Mouse (Mus musculus) heart, embryonic 14.5 days (tissue): ENCODE measurements around the gene Flt3l. TPM values are rescaled to one million over a fixed set of nuclear protein-coding genes. Genes with fewer than 3 reads are reported as not detected.

Experiments used
- ATAC-seq: fragments of 200-750 bp; cut with Nextera tagmentation; 2 replicates; pipeline ENCODE4 v1.8.0; 2017; ENCODE audit warnings: low read depth, moderate TSS enrichment; ENCODE audit not compliant: insufficient number of reproducible peaks, insufficient read depth, low FRiP score
- H3K27ac ChIP-seq, 2 experiments: fragments of 200-500 bp in 1 of 2; fragments of 300-500 bp in 1 of 2; sonication (generic) in 1 of 2; replicated peaks in 1 of 2; 2 replicates each; pipeline ENCODE4 v1.5.1; 2012 to 2014; ENCODE audit warnings: low read depth in 2 of 2, low read length in 2 of 2, control low read depth in 1 of 2, mild to moderate bottlenecking in 1 of 2, mixed read lengths in 1 of 2; ENCODE audit not compliant: control insufficient read depth in 1 of 2, insufficient read depth in 1 of 2
- H3K27me3 ChIP-seq: fragments of 300-500 bp; sonication (generic); 2 replicates; pipeline ENCODE4 v1.6.1; 2014; ENCODE audit warnings: mild to moderate bottlenecking, low read length, control low read depth; ENCODE audit not compliant: control insufficient read depth, insufficient read depth
- H3K36me3 ChIP-seq: fragments of 300-500 bp; sonication (generic); 2 replicates; pipeline ENCODE4 v1.6.1; 2014; ENCODE audit warnings: mild to moderate bottlenecking, control low read depth, low read length, mixed read lengths; ENCODE audit not compliant: control insufficient read depth, insufficient read depth
- H3K4me1 ChIP-seq, 2 experiments: fragments of 200-500 bp in 1 of 2; fragments of 300-500 bp in 1 of 2; sonication (generic) in 1 of 2; 2 replicates each; pipeline ENCODE4 v1.6.1; 2012 to 2014; ENCODE audit warnings: low read length in 2 of 2, control low read depth in 1 of 2, mixed read lengths in 1 of 2; ENCODE audit not compliant: control insufficient read depth in 2 of 2, insufficient read depth in 2 of 2
- H3K4me2 ChIP-seq: fragments of 300-500 bp; sonication (generic); 2 replicates; pipeline ENCODE4 v1.6.1; 2014; ENCODE audit warnings: mild to moderate bottlenecking, low read length
- H3K4me3 ChIP-seq, 2 experiments: fragments of 200-500 bp in 1 of 2; fragments of 300-500 bp in 1 of 2; sonication (generic) in 1 of 2; 2 replicates each; pipeline ENCODE4 v1.5.1; 2012 to 2014; ENCODE audit warnings: low read length in 2 of 2, mild to moderate bottlenecking in 2 of 2, control low read depth in 1 of 2, low read depth in 1 of 2, moderate library complexity in 1 of 2; ENCODE audit not compliant: control insufficient read depth in 1 of 2, insufficient read depth in 1 of 2
- H3K9ac ChIP-seq: fragments of 300-500 bp; sonication (generic); 2 replicates; pipeline ENCODE4 v1.6.1; 2014; ENCODE audit warnings: mild to moderate bottlenecking, low read length
- H3K9me3 ChIP-seq: fragments of 300-500 bp; sonication (generic); 2 replicates; pipeline ENCODE4 v1.6.1; 2016; ENCODE audit warnings: low read length, control low read depth; ENCODE audit not compliant: control insufficient read depth
- WGBS: fragments of 180-500 bp; shearing (Covaris S2); extraction: QIAGEN DNeasy Blood & Tissue Kit; methylation state at CpG from one replicate; pipeline ENCODE4 v1.1.7; 2014; 5-methylcytosine and 5-hydroxymethylcytosine counted together
- polyA plus RNA-seq: library from polyadenylated mRNA; unstranded; fragments of >200 nt; fragmentation: Nextera tagmentation; extraction: Ambion mirVana; gene quantifications from 2 replicates; pipeline ENCODE4 v1.2.1, GENCODE M21; 2014

Flt3l gene
- polyA plus RNA-seq, 1 experiment from 2014 or later: 1.3 TPM

DNA sequence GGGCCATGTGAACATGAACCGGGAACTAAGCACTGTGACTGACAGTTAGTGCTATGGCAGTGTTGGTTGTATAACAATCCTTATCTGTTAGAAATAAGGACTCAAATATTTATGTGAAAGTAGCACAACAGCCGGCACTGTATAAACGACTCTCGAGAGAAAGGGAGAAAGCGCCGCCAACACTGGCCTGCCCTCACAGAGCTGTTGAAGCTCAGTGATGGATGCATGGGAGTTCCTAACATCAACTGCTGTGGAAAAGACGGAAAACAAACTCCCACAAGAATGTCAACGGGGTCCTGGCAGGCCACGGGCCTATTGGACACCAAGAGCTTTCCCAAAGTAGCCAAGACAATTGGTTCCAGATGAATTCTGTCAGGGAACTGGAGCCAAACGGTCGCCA, 15.1 kb upstream of the Flt3l start:
- Histone ChIP-seq H3K4me3 (no peak overlapping the region), H3K27ac (no peak overlapping the region), H3K9me3 (no peaks in the 10 kb centered on the region), H3K36me3 (peaks cover 17% of the 10 kb centered on the region), H3K4me1 (peaks cover 4 to 9% of the 10 kb centered on the region in 2 experiments; a peak in 2 of 4 replicates), H3K9ac (no peak overlapping the region), H3K4me2 (no peak overlapping the region), H3K27me3 (no peaks in the 10 kb centered on the region)
- WGBS: 55% methylated on average over 11 of the region's 11 CpGs
- no peak for ATAC-seq

DNA sequence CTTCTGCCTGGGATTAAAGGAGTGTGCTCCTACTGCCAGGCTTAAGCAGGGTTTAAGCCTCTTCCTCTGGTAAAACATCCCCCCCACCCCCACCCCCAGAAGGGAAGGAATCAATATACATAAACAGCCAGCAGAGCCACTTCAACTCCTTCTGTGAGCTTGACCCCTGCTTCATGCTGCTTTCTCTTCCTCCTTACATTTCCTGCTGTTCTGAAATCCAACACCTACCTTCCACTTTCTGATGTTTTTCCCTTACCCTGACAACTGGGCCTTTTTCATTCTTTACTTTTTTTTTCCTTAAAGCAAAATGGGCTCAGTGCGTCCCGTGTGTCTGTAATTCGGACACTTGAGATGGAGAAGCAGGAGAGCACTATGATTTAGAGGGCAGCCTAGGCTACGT, 14.1 kb upstream of the Flt3l start:
- Histone ChIP-seq H3K36me3 (peaks cover 25% of the 10 kb centered on the region), H3K9me3 (no peaks in the 10 kb centered on the region), H3K4me1 (peaks cover 4 to 9% of the 10 kb centered on the region in 2 experiments; a peak in 2 of 4 replicates), H3K27ac (no peak overlapping the region), H3K4me2 (no peak overlapping the region), H3K4me3 (no peak overlapping the region), H3K27me3 (no peaks in the 10 kb centered on the region), H3K9ac (no peak overlapping the region; the same call in 1 of the 2 replicates)
- no peak for ATAC-seq
- 63% methylated on average over 4 of the region's 4 CpGs for WGBS

DNA sequence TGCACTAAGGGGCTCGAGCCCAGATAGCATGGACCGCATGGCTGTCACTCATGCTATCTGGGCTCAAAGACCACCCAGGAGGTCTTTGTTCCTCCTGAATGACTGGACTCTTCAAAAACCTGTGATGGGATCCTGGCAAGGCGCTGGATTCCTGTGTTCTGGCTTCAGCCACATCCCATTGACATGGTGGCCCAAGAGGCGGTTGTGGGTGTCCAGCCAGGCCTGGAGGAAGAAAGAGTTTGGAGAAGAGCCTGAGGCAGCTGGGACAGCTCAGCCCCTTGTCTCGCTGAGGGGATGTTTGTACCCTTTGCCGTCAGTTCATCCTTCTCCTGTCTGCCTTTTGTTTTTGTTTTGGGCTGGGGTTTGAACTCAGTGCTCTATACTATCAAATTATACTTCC, 13.3 kb upstream of the Flt3l start:
- H3K36me3 ChIP-seq: peaks cover 33% of the 10 kb centered on the region
- ATAC-seq: no peak
- peaks cover 0 to 4% of the 10 kb centered on the region in 2 experiments; a peak in 1 of 4 replicates for H3K4me1 ChIP-seq
- no peak overlapping the region for H3K9ac ChIP-seq
- H3K4me2 ChIP-seq: no peak overlapping the region
- 63% methylated on average over 6 of the region's 6 CpGs for WGBS
- H3K27ac ChIP-seq: no peak overlapping the region
- no peak overlapping the region for H3K4me3 ChIP-seq
- H3K27me3 ChIP-seq: no peaks in the 10 kb centered on the region
- no peaks in the 10 kb centered on the region for H3K9me3 ChIP-seq

DNA sequence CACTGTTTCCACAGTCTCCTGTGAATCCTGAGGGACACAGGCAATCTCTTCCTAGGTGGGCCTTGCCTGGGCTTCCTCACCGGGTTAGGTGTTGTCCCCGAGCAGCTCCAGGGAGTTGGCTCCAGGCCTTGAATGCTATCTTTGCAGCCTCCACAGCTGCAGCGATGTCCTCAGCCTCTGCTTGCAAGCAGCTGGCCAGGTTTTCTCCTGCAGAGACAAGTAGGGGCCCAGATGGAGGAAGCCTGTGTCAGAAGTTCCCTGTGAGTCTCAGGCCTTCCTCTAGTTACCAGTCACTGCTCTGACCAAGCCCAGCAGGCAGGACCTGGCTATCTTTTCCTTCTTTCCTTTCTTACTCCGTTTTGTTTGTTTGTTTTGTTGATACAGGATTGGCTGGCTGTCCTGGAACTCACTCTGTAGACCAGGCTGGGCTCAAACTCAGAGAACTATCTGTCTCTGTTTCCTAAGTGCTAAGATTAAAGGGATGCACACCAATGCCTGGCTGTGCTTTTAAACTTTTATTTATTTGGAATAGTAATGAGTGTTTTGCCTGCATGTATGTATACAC, 12.4 kb upstream of the Flt3l start:
- H3K9me3 ChIP-seq: no peaks in the 10 kb centered on the region
- no peak overlapping the region for H3K9ac ChIP-seq
- no peak overlapping the region for H3K4me3 ChIP-seq
- no peaks in the 10 kb centered on the region for H3K27me3 ChIP-seq
- peaks cover 41% of the 10 kb centered on the region for H3K36me3 ChIP-seq
- H3K4me2 ChIP-seq: no peak overlapping the region
- no peak for ATAC-seq
- peaks cover 0 to 4% of the 10 kb centered on the region in 2 experiments; a peak in 1 of 4 replicates for H3K4me1 ChIP-seq
- WGBS: 36% methylated on average over 4 of the region's 4 CpGs
- peak overlapping the region in 1 of 2 experiments; percentile 9; a peak in 1 of 4 replicates for H3K27ac ChIP-seq

DNA sequence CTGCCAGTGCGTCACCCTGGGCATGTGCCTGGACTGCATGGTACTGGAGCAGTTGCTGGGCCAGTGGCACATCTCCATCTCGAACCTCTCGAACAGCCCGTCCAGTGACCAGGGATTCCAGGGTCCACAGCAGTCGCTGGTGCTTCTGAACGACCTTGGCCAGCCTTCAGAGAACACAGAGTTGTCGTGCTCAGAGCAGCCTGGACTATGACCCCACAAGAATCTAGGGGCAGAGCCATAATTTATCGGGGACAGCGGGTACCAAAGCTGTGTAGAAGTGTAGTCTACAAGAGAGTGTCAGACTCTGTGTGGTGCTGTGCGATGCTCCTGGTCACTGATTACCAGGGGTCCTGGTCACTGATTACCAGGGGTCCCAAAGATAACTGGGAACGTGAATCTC, 11.7 kb upstream of the Flt3l start:
- Histone ChIP-seq H3K36me3 (peaks cover 48% of the 10 kb centered on the region), H3K9ac (no peak overlapping the region), H3K4me1 (no peaks in the 10 kb centered on the region), H3K27ac (no peak overlapping the region), H3K4me3 (no peak overlapping the region), H3K27me3 (no peaks in the 10 kb centered on the region), H3K4me2 (no peak overlapping the region), H3K9me3 (no peaks in the 10 kb centered on the region)
- no peak for ATAC-seq
- WGBS: 74% methylated on average over 11 of the region's 11 CpGs

DNA sequence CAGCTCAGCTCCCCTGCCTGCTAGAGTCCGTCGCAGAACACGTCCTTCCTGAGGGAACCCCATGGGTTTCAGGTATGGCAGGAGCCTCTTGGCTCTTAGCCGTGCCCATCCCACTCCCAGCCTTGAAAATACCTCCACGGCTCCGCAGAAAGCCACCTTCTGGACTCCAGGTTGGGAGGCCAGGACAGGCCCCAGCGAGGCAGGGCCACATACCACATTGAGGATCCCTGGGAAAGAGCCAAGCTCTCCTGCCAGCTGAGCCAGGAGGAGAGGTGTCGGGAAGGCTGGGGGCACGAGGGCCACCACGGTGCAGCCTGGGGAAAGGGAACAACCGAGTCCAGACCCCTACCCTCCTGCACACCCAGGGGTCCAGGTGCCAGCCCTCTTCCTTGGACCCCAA, 11.0 kb upstream of the Flt3l start:
- Histone ChIP-seq H3K4me3 (no peak overlapping the region), H3K4me2 (no peak overlapping the region), H3K9ac (no peak overlapping the region), H3K27ac (no peak overlapping the region), H3K4me1 (no peaks in the 10 kb centered on the region), H3K36me3 (peaks cover 53% of the 10 kb centered on the region), H3K27me3 (no peaks in the 10 kb centered on the region), H3K9me3 (no peaks in the 10 kb centered on the region)
- 90% methylated on average over 11 of the region's 11 CpGs for WGBS
- ATAC-seq: no peak

DNA sequence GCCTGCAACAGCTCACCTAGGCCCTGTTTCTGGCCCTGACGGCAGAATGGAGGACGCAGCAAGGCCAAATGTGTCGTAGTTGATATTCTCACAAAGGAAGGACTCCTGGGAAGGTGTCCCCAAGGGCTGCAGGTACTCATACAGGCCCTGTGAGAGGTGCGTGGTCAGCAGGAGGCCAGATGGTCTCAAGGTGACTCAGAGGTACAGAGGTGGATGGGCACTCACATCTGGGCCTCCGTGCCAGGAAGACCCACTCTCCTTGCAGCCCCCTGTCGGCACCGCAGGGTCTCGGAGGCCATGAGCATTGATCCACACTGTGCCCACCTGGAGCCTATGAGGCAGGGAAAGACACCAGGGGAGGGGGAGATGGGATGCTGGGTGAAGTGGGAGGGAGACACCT, 9.2 kb upstream of the Flt3l start:
- Histone ChIP-seq H3K36me3 (peaks cover 59% of the 10 kb centered on the region), H3K9ac (no peak overlapping the region), H3K4me1 (no peaks in the 10 kb centered on the region), H3K4me3 (no peak overlapping the region), H3K27me3 (no peaks in the 10 kb centered on the region), H3K9me3 (no peaks in the 10 kb centered on the region), H3K27ac (no peak overlapping the region), H3K4me2 (no peak overlapping the region)
- 90% methylated on average over 8 of the region's 8 CpGs for WGBS
- no peak for ATAC-seq
